Mouse (Mus musculus) adrenal gland, adult 18-20 months (tissue): ENCODE results near the gene Olfr1136. TPM values are rescaled to one million over a fixed set of nuclear protein-coding genes. Genes with fewer than 3 reads are reported as not detected.

Experiments
- DNase-seq, 2 experiments: peaks; one replicate each; pipeline ENCODE4 v3.0.0; 2021 to 2022; ENCODE audit warnings: low spot score in 2 of 2
- long read RNA-seq, 2 experiments: library from polyadenylated mRNA; stranded (forward); transcript quantifications; one replicate each; pipeline ENCODE4 v2.0.0; 2021
- total RNA-seq, 2 experiments: library from RNA; stranded (reverse); gene quantifications; 1 replicate in 1 of 2; 2 replicates in 1 of 2; pipeline ENCODE4 v1.2.3; 2021

The Olfr1136 gene
- not detected for total RNA-seq
- long read RNA-seq, experiment 1, result 0 reads
- long read RNA-seq, experiment 2, result 0 reads

DNA sequence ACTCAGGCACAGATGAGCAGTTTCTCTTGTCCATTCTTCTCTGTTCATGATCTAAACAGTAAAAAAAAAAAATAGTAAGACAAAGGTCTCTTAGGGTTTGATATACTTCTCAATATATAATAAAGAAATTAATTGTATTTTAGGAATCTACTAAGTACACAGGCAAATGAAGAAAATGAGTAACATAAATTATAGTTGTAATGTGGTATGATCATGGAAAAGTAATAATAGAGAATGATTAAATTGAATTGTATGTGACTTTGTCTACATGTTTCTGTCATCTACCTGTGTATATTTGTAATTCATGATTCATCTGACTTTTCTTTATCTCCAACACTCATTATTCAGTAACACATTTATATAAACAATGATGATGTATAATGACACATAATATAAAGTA is at the start of gene Olfr1136:
Gene Olfr1136, minus strand, starts transcription at position 101 of the 400 bp plus-strand sequence.
- no peak for DNase-seq

DNA sequence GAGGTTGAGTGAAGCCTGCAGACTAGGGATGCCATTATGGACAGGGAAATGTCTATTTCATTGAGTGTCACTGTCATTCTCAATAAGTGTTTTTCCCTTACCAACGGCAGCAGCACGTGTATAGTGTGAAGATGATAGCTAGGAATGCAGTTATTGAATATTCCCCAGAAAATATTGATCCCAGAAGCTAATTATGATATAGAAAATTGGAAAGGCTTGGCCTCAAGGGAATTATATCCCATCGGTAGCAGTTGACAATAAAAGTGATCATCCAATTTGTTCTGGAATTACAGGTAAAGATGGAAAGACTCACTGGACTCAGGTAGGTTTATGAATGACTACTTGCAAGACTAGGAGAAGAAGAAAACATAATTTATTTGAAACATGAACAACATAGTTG is 49.7 kb upstream of the Olfr1136 start, which contains the start of gene Olfr1140:
Gene Olfr1140, plus strand, starts transcription at position 301 of the 400 bp plus-strand sequence.
- DNase-seq, result no peak

DNA sequence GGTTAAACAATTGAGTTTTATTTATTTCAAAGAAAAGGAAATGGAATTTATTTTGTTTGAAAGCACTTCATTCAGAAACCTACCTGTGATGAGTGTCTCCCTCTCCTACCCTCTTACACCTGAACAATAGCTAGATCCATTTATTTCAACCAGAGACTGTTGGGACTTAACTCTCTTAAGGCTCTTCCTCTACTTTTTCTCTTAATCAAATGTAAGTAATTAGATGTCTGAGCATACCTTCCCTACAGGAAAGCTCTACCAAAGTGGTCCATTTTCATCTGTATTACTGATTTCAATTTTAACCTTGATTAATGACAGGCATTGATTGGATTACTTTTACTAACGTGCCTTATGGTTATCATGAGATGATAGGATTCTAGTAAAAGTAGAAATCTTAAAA is 46.1 kb upstream of the Olfr1136 start, which contains the start of gene Olfr1138:
Gene Olfr1138, minus strand, starts transcription at position 101 of the 400 bp plus-strand sequence.
- DNase-seq, result no peak

DNA sequence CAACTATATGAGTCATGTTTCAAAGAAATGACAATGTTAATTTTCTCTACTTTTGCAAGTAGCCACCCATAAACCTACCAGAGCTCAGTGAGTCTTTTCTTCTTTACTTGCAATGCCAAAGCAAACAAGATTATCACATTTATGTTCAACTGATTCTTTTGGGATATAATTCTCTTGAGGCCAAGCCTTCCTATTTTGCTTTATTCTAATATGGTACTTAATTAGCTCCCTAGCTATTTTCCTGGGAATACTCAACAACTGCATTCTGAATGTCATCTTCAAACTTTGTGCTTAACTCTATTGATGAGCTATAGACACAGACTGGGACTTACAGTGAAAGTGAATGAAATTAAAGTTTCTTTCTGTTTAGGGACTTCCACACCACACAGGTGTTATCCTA is 19.3 kb upstream of the Olfr1136 start, which contains the start of gene Olfr1137:
Gene Olfr1137, minus strand, starts transcription at position 101 of the 400 bp plus-strand sequence.
- DNase-seq, result no peak

DNA sequence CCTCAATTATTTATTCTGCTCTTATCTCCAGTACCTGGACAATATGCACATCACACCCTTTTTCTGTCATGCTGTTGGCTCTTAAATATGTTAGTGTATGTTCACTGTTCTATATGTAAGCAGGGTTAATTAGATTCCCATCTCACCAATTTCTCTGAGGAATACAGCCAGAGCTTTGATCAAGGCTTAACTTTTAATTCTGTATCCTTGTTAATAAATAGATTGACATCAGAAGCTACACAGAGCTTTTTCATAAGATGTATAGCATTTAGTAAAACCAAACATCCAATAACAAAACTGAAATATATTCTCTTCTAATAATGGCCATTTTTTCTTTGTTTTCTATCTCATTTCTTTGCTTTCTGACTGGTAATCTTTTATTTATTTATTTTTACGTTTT is 20.2 kb downstream of the Olfr1136 start, which contains the start of gene Olfr1135:
Gene Olfr1135, minus strand, starts transcription at position 101 of the 400 bp plus-strand sequence.
- no peak for DNase-seq

DNA sequence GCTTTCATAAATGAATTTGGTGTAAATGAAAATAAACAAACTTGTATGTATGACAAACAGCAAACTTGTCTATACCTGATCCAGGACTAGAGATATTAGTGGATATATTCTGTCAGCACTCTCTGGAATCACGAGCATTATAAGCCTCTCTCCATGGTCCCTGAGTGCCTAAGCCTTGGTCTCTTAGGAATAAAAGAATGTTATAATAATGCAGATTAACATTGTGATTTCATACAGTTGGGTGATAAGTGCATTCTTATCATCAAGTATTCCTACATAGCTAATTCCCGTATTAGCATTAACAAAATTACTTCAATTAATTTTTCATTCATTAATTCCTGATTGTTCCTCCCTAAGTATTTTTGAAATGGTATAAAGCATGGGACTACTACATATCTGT is 35.4 kb downstream of the Olfr1136 start, which contains the start of gene Olfr1134:
Gene Olfr1134, minus strand, starts transcription at position 101 of the 400 bp plus-strand sequence.
- no peak for DNase-seq

DNA sequence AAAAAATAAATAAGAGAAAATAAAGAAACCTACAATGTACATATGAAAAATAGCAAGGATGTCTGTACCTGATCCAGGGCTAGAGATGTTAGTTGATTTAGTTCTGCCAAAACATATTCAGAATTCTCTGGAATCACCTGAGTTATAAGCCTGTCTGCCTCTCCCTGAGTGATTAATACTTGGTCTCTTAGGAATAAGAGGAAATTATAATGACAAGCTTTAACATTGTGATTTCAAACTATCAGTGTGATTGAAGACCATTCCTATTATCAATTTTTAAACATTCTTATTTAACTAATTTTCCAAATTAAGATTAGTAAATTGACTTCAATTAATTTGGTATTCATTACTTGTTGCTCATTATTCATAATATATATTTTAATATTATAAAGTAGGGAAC is 46.5 kb downstream of the Olfr1136 start, which contains the start of gene Olfr1133:
Gene Olfr1133, minus strand, starts transcription at position 101 of the 400 bp plus-strand sequence.
- no peak for DNase-seq

Other genes with a start within 250 kb of the Olfr1136 start
- not detected for gene Olfr1126, start 240.0 kb downstream of the Olfr1136 start, total RNA-seq
- not detected for gene Pramel7, start 196.9 kb downstream of the Olfr1136 start, total RNA-seq
- not detected for gene Pramel6, start 187.4 kb downstream of the Olfr1136 start, total RNA-seq
- gene Olfr153, start 162.2 kb downstream of the Olfr1136 start, total RNA-seq, result not detected
- not detected for gene Olfr1128, start 148.4 kb downstream of the Olfr1136 start, total RNA-seq
- not detected for gene Olfr1129, start 120.0 kb downstream of the Olfr1136 start, total RNA-seq
- gene Olfr1130, start 87.7 kb downstream of the Olfr1136 start, total RNA-seq, result not detected
- not detected for gene Olfr1131, start 66.8 kb downstream of the Olfr1136 start, total RNA-seq
- gene Olfr1132, start 56.4 kb downstream of the Olfr1136 start, total RNA-seq, result not detected
- gene Olfr1133, start 46.6 kb downstream of the Olfr1136 start, total RNA-seq, result not detected
- not detected for gene Olfr1134, start 35.5 kb downstream of the Olfr1136 start, total RNA-seq
- gene Olfr1135, start 20.3 kb downstream of the Olfr1136 start, total RNA-seq, result not detected
- not detected for gene Olfr1137, start 19.2 kb upstream of the Olfr1136 start, total RNA-seq
- gene Olfr1138, start 46.0 kb upstream of the Olfr1136 start, total RNA-seq, result not detected
- not detected for gene Olfr1140, start 49.8 kb upstream of the Olfr1136 start, total RNA-seq
- not detected for gene Olfr1141, start 60.0 kb upstream of the Olfr1136 start, total RNA-seq
- not detected for gene Olfr152, start 85.5 kb upstream of the Olfr1136 start, total RNA-seq
- not detected for gene Olfr1143, start 106.6 kb upstream of the Olfr1136 start, total RNA-seq
- gene Olfr1145, start 115.9 kb upstream of the Olfr1136 start, total RNA-seq, result not detected
- gene Olfr1148, start 136.6 kb upstream of the Olfr1136 start, total RNA-seq, result not detected
- gene Olfr1150-ps1, start 150.0 kb upstream of the Olfr1136 start, total RNA-seq, result not detected
- gene Olfr1151, start 161.9 kb upstream of the Olfr1136 start, total RNA-seq, result not detected
- gene Olfr1152, start 172.5 kb upstream of the Olfr1136 start, total RNA-seq, result not detected
- not detected for gene Olfr1153, start 201.0 kb upstream of the Olfr1136 start, total RNA-seq
- not detected for gene Olfr1154, start 211.2 kb upstream of the Olfr1136 start, total RNA-seq